Mouse (Mus musculus) bone marrow macrophage, adult 2 months (primary cell): ENCODE data around the gene Wee2. TPM values are rescaled to one million over a fixed set of nuclear protein-coding genes. Genes with fewer than 3 reads are reported as not detected.

Experiments
- H3K27ac ChIP-seq: 2 replicates; pipeline ENCODE4 v1.5.1; 2012; ENCODE audit warnings: low read depth, low read length; ENCODE audit not compliant: insufficient read depth
- H3K4me1 ChIP-seq: 2 replicates; pipeline ENCODE4 v1.6.1; 2012; ENCODE audit warnings: low read length; ENCODE audit not compliant: control insufficient read depth, insufficient read depth
- H3K4me3 ChIP-seq: 2 replicates; pipeline ENCODE4 v1.5.1; 2012; ENCODE audit warnings: mild to moderate bottlenecking, low read length, moderate library complexity; ENCODE audit not compliant: insufficient read depth
- CTCF ChIP-seq: IDR thresholded peaks from 2 replicates; pipeline ENCODE4 v1.5.1; 2012; ENCODE audit warnings: low read depth, mild to moderate bottlenecking, low read length, moderate library complexity
- POLR2A ChIP-seq: IDR thresholded peaks from 2 replicates; pipeline ENCODE4 v1.6.1; 2012; ENCODE audit warnings: mild to moderate bottlenecking, low read depth, low read length, borderline replicate concordance
- polyA plus RNA-seq: library from polyadenylated mRNA; stranded (reverse); fragments of >200 nt; gene quantifications from 2 replicates; pipeline ENCODE4 v1.2.4, GENCODE M21; 2012; ENCODE audit not compliant: missing spikeins, insufficient read depth, insufficient read length

Gene Wee2
- polyA plus RNA-seq, 1 experiment, result not detected

DNA sequence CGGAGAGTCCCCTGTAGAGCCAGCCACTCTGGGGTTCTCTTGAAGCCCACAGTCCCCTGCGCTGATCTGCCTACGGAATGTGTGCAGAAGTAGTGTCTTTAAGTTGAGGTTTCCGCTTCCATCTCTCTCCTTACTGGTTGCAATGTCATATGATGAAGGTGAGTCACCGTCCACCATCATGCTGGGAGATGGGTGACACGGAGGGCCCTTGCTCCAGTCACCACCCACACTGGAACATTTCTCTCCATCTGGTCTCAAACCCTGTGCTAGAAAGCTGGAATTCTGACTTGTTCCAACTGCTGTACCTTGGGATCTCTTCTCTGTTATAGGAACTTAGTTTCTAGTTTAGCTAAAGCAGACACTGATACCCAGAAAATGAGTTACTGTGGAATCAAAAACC is 17.8 kb upstream of the Wee2 start:
- H3K27ac ChIP-seq, result no peak overlapping the region
- peaks cover 3% of the 10 kb centered on the region; the same call in 1 of the 2 replicates for H3K4me1 ChIP-seq
- H3K4me3 ChIP-seq, result no peak overlapping the region
- no peak for TF ChIP-seq CTCF
- TF ChIP-seq POLR2A, result no peak

DNA sequence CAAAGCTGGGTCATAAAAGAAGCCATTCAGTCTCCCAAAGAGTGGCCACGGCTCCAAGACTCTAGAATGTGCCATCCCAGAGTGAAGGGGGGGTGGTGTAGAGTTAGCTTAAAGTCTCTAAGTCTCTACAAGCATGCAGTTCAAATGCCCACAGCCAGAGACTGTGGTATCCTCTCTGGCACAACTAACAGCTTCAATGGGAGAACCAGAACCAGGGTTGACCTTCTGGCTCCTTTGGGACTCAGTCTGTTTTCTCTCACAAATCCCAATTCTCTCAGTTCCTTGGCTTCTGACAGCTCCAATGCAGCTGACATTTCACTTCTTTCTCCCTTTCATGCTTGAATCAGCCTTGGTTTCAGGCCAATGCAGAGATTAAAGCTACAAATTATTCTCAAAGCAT is 15.9 kb upstream of the Wee2 start:
- H3K4me1 ChIP-seq, result peaks cover 3% of the 10 kb centered on the region; the same call in 1 of the 2 replicates
- H3K4me3 ChIP-seq, result no peak overlapping the region
- TF ChIP-seq CTCF (no peak), POLR2A (no peak)
- H3K27ac ChIP-seq, result no peak overlapping the region

DNA sequence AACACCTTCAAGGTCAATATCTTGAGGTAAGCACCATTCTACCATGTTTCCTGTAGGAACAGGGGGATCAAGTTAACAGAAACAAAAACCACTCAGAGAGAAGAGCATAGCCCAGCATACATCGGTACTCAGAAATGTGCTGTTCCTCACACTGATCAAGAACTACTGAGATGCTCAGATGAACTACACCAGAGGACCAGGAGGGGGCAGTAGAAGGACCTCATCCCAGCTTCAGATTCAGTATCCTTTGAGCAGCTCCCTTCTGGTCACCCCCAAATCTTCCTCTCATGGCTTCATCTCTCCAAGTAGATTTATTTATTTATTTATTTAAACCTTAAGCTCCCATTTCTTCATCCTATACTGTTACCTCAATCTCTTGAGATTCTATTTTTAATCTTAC is 15.1 kb upstream of the Wee2 start:
- Histone ChIP-seq H3K4me1 (peaks cover 3% of the 10 kb centered on the region; the same call in 1 of the 2 replicates), H3K4me3 (no peak overlapping the region), H3K27ac (no peak overlapping the region)
- TF ChIP-seq CTCF, result no peak

GRCm38 (mm10) chr6:40427441-40427840 is 11.4 kb upstream of the Wee2 start:
- TF ChIP-seq POLR2A (no peak), CTCF (no peak)
- H3K4me3 ChIP-seq, result no peak overlapping the region
- H3K27ac ChIP-seq, result no peak overlapping the region
- peaks cover 6% of the 10 kb centered on the region for H3K4me1 ChIP-seq

DNA sequence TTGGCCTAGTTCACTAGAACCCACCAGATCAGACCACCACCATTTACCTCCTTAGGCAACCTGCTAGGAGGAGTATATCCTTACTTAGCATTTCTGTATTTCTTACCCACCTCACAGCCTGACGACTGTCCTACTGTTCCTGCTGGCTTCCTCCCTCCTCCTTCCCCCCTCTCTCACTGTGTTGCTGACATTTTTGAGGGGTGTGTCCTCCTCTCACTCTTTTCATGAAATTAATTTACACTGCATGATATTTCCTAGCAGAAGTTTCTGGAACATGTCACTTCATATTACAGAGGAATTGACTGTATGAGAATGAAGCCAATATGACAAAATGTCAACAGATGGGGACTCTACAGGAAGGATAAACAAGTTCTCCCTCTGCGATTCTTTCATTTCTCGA is 10.2 kb upstream of the Wee2 start:
- H3K4me1 ChIP-seq, result peaks cover 8% of the 10 kb centered on the region
- TF ChIP-seq POLR2A (no peak), CTCF (no peak)
- no peak overlapping the region for H3K27ac ChIP-seq
- H3K4me3 ChIP-seq, result no peak overlapping the region

DNA sequence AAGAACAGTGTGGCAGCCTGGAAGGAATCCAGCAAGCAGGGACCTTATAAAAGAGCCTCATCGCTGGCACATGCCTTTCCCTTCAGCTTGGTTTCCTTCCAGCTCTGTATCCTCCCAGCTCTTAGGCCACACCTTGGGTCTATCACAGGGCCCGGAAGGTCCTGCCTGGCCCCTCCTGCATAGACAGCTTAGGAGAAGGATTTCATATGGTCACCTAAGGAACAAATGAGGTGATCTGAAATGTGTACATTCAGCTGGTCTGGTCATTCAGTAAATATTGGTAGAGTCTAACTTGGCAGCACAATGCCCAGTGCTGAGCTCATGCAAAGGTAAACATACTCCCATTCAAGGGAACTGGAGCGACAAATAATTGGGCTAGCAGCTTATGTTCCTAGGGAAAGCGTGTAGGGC is 9.4 kb upstream of the Wee2 start:
- TF ChIP-seq CTCF (no peak), POLR2A (no peak)
- Histone ChIP-seq H3K27ac (no peak overlapping the region), H3K4me1 (peaks cover 8% of the 10 kb centered on the region), H3K4me3 (no peak overlapping the region)

GRCm38 (mm10) chr6:40430251-40430650 is 8.6 kb upstream of the Wee2 start:
- no peak overlapping the region for H3K4me3 ChIP-seq
- H3K27ac ChIP-seq, result no peak overlapping the region
- H3K4me1 ChIP-seq, result peaks cover 10% of the 10 kb centered on the region
- TF ChIP-seq CTCF (no peak), POLR2A (no peak)

DNA sequence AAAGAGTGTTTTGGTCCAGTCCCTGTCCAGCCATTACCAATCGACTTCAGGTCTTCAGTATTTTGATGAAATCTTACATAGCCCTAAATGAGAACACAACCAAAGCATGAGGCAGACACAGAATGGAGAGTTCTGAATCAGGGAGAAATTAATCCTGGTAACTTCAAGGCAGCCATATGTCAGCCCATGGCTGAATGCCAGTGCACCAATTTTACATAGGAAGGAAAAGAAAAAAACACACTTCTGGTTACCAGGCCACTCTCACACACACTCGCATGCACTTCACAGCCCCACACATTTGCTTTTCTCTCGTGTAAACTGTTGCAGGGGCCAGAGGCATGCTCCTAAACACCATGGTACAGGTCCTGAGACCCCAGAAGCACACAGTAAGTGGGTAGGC is 8.0 kb upstream of the Wee2 start:
- TF ChIP-seq CTCF (no peak), POLR2A (no peak)
- peaks cover 10% of the 10 kb centered on the region for H3K4me1 ChIP-seq
- H3K27ac ChIP-seq, result no peak overlapping the region
- H3K4me3 ChIP-seq, result no peak overlapping the region

DNA sequence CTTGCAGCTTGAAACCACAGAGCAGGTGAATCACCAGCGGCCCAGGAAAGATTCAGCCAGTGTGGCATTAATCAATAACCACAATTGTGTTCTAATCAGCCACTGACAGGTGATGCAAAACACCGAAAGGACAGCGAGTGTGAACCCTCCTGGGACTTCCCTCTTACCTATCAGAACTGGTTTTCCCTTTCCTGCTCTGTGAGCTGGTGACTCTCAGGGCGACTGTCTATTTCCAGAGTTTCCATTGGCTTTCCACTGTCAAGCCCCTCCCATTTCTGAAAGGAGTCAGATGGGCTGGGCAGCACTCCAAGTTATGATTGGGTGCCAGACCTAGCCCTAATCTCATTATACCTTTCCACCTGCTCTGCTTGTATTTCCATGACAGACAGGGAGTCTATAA is 7.5 kb upstream of the Wee2 start:
- Histone ChIP-seq H3K4me3 (no peak overlapping the region), H3K27ac (no peak overlapping the region), H3K4me1 (peaks cover 10% of the 10 kb centered on the region)
- TF ChIP-seq POLR2A, result no peak
- TF ChIP-seq CTCF, result no peak

- H3K4me3 ChIP-seq, result no peak overlapping the region
- H3K27ac ChIP-seq, result no peak overlapping the region
- peaks cover 10% of the 10 kb centered on the region for H3K4me1 ChIP-seq
- TF ChIP-seq CTCF, result no peak
These were observed 7.1 kb upstream of the Wee2 start for GRCm38 (mm10) chr6:40431812-40432211.
